Mouse (Mus musculus) gastrocnemius, adult 8-10 months (tissue): ENCODE results near the gene Dlgap1. TPM values are rescaled to one million over a fixed set of nuclear protein-coding genes. Genes with fewer than 3 reads are reported as not detected.

Experiments
- DNase-seq, 2 experiments: peaks; one replicate each; pipeline ENCODE4 v3.0.0; 2022; ENCODE audit warnings: low spot score in 2 of 2
- total RNA-seq, 4 experiments: library from RNA; stranded (reverse); gene quantifications; 2 replicates each; pipeline ENCODE4 v1.2.4; 2022

Gene Dlgap1
- total RNA-seq, 4 experiments from 2014 or later: 0.10 to 0.51 (median 0.30) TPM

- DNase-seq: no peak
These were observed 370.9 kb downstream of the Dlgap1 start for GRCm38 (mm10) chr17:70339821-70340220.

DNA sequence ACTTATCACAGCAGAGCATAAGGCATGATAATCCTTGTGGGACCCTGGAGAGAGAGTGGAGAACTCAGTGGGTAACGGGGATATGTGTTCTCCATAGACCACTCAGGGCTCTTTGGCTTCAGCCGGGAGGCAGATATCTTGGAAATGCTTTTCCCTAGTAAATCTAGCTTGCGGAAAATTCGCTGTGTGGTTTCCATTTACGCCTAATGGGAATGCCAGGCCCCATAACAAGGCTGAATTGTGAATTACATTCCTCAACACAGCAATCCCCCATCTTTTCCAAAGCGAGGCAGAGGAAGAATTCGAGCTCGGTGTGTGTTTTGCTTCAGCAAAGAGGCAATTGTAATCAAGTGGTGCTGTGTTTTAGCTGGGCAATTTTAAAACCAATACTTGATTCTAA lies 372.4 kb downstream of the Dlgap1 start:
- no peak for DNase-seq

GRCm38 (mm10) chr17:70341920-70342319 lies 373.0 kb downstream of the Dlgap1 start:
- no peak for DNase-seq

DNA sequence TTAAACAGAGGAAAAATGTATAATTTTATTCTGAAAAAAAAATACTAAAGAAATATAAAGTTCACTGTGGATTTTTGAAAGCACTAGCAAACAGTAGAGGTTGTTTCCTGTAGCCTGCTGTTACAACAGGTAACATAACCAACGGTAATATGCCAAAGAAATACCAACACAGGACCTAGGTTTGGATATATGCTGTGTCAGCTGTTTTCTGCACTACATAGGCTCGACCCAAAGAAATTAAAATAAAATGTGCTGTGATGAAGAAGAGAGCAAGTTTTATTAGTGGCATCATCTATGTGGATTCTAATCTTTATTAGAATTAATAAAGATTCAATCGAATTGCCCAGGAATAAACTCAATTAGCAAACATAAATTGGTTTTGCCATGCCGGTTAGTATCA lies 378.5 kb downstream of the Dlgap1 start:
- no peak for DNase-seq

DNA sequence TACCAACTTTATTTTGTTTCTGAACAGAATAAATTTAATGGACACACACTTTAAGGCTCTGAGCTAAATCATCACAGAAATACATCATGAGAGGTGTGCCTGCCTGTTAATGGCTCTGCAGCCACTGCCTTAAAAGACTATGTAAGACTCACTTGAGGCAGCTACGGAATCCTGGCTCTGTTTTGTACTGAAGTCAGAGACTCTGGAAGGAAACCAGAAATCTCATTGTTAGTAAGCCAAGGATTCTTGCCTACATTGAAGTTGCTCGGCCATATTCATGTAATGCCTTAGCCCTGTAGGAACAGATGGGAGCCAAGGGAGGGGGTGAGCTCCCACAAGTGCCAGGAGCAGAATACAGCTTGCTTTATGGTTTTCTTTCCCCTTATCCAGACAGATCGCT lies 394.7 kb downstream of the Dlgap1 start:
- no peak for DNase-seq

GRCm38 (mm10) chr17:70363971-70364370 lies 395.1 kb downstream of the Dlgap1 start:
- DNase-seq: no peak

DNA sequence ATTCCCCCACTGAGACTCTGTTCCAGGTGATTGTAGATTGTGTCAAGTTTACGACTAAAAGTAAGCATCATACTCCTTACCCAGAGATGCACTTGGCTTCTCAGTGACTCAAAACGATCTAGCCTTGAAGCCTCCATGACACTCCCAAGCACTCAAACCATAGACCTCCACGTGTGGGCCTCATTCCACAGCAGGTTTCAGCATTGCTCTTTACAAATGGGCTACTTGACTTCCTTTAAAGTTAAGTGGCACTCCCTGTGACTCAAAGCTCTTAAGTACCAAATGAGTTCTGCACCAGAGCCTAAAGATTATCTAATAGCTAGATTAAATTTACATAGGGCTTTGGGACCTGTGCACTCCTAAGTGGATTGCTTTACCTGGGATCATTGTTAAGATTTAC lies 400.3 kb downstream of the Dlgap1 start:
- no peak for DNase-seq

DNA sequence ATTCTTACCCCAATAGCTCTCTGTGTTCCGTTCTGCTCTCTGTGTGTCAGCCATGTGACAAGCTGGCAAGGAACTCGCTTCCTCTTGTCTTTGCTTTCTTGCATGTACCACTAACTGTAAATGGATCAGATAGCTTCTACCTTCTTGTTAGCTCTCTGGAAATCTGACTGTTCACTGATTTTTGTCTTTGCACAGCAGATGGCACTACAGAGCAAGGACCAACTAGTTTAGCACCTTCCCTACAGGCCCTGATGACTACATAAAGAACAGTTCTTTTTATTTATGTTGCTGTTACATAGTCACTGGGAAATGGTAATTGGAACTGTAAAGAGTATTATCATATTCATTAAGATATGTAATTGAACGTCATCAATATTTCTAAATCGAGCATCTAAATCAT lies 408.1 kb downstream of the Dlgap1 start:
- DNase-seq: no peak

DNA sequence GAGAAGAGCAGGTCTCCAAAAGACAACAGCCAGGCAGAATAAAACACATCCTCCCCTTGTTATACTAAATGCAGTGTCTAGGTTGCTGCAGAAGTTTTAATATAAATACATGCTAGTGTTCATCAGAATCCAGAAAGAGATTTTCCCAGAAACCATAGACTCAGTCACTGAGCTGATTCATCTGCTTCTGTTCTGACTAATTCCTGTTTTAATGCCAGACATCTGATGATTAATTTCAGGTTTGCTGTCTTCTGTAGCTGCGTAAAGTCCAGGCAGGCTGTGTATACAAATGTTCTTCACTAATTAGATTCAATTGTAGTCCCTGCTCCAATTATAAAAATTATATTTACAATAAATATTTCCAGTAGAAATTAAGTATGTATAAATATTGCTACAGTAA lies 419.6 kb downstream of the Dlgap1 start:
- no peak for DNase-seq

GRCm38 (mm10) chr17:70397220-70397619 lies 428.3 kb downstream of the Dlgap1 start:
- no peak for DNase-seq

GRCm38 (mm10) chr17:70397708-70398107 lies 428.8 kb downstream of the Dlgap1 start:
- no peak for DNase-seq

- DNase-seq: no peak
These were observed 433.0 kb downstream of the Dlgap1 start for GRCm38 (mm10) chr17:70401909-70402308.

- no peak for DNase-seq
These were observed 434.9 kb downstream of the Dlgap1 start for GRCm38 (mm10) chr17:70403750-70404149.

- DNase-seq: no peak
These were observed 445.3 kb downstream of the Dlgap1 start for GRCm38 (mm10) chr17:70414202-70414601.

GRCm38 (mm10) chr17:70427866-70428265 lies 459.0 kb downstream of the Dlgap1 start:
- no peak for DNase-seq

DNA sequence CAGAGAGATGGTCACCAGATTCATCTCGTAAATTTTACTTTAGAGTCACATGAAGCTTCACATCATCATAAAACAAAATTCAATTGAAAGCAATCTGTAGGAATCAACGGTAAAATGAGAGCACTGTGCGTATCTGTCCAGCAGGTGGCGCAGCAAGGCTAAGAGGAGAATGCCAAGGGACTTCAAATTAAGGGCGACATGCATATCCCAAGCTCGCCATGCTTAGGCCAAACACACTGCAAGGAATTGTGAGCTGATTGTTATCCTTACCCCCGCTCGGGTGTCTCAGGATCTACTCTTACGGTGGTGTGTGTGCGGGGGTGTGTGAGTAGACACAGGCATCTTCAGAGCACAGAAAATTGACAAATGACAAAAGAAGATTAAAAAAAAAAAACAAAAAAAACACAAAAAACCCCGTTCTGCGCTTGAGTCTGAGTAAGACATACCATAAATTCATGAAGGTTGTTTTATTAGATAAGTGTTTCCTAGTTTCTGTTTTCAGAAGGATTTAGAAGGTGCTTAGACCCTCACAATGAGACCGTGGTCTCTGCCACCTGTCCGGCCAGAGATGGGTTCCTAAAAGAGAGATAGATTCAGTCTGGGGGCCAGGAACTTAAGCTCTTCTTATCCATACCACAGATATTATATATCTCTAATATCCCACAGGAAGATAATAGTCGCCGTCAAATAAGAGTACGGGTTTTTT lies 461.0 kb downstream of the Dlgap1 start:
- DNase-seq: no peak

DNA sequence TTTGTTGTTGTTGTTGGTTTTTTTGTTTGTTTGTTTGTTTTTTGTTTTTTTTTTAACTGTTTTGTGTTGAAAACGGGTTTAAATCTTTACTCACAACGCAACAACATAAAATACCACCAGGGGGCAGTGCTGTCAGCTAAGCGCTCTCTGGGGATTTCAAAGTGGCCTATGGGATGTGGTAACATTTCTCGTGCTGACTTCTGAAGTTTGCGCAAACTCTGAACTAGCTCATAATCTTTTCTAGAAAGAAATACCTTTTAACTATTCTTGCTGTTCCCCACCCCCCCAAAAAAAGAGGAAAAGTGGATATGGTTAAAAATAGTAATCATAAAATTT lies 461.5 kb downstream of the Dlgap1 start:
- no peak for DNase-seq

DNA sequence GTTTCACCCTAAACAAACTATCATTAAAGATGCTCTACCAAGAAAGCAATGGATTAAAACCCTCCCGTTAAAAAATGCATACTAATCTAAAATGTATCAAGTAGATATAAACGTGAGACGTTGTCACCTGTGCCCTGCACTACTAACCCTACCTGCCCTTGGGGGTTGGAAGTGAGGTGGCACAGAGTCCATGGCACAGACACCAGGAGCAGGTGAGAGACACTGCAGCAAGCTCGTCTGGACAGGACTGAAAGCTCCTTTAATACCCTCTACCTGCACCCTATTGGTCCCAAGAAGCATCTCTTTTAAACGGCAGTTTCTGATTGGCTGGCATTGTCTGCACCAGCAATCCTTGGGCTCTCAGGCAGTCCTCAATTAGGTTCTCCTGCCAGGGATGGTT lies 464.0 kb downstream of the Dlgap1 start:
- DNase-seq: no peak

- no peak for DNase-seq
These were observed 465.7 kb downstream of the Dlgap1 start for GRCm38 (mm10) chr17:70434549-70434948.

DNA sequence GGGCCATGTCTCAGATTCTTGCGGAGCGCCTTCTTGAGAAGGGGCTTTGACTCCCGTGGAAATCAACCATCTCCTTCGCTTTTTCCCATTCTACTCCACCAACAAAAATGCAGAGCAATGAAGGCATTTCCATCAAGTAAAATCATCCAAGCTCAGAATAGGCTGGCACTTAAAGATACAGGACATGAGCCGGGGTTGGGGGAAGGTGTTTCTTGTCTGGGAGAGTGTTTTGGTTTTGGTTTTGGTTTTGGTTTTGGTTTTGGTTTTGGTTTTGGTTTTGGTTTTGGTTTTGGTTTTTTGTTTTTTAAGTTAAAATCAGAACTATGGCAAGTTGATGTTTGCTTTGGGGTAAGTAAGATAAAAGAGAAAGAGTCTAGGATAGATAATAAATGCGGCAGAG lies 466.7 kb downstream of the Dlgap1 start:
- DNase-seq: no peak

DNA sequence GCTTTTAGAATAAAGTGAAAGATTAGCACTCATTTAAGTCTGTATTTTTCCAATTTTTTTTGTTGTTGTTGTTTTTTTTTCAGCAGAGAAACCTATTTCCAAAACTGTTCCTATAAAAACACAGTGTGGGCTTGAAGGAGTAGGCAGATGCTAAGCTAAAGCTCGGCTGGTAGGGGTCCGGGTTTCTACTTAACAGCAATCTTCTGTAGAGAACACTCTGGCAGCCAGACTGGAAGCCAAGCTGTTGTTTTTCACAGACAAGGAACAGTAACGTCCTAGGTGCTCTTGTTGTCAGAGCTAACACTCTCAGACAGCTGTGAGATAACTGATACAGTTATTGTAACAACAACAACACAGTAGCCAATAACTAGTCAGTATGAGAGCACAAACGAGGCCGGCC lies 468.4 kb downstream of the Dlgap1 start:
- DNase-seq: no peak

- no peak for DNase-seq
These were observed 474.1 kb downstream of the Dlgap1 start for GRCm38 (mm10) chr17:70442976-70443375.

GRCm38 (mm10) chr17:70446451-70446850 lies 477.6 kb downstream of the Dlgap1 start:
- DNase-seq: no peak

GRCm38 (mm10) chr17:70455036-70455435 lies 486.2 kb downstream of the Dlgap1 start:
- DNase-seq: no peak
